Mouse (Mus musculus) forebrain, embryonic 11.5 days (tissue): Measurements from ENCODE around the gene Palm2. TPM values are rescaled to one million over a fixed set of nuclear protein-coding genes. Genes with fewer than 3 reads are reported as not detected.

Source experiments
- ATAC-seq: fragments of 200-750 bp; cut with Nextera tagmentation; replicated peaks from 2 replicates; pipeline ENCODE4 v1.8.0; 2017; ENCODE audit warnings: moderate TSS enrichment; ENCODE audit not compliant: low FRiP score
- DNase-seq: peaks from one replicate; pipeline ENCODE4 v3.0.0-alpha.2; 2017; ENCODE audit warnings: low spot score
- H3K27ac ChIP-seq: fragments of 300-500 bp; sonication (generic); 2 replicates; pipeline ENCODE4 v1.5.1; 2014; ENCODE audit warnings: low read depth, low read length
- H3K27me3 ChIP-seq: fragments of 300-500 bp; sonication (generic); 2 replicates; pipeline ENCODE4 v1.6.1; 2014; ENCODE audit warnings: mild to moderate bottlenecking, low read length, mixed read lengths; ENCODE audit not compliant: control insufficient read depth, insufficient read depth
- H3K36me3 ChIP-seq: fragments of 300-500 bp; sonication (generic); 2 replicates; pipeline ENCODE4 v1.6.1; 2014; ENCODE audit warnings: mild to moderate bottlenecking, low read length, moderate library complexity, mixed read lengths; ENCODE audit not compliant: control insufficient read depth, insufficient read depth
- H3K4me1 ChIP-seq: fragments of 300-500 bp; sonication (generic); replicated peaks from 2 replicates; pipeline ENCODE4 v1.6.1; 2014; ENCODE audit warnings: low read length, mixed read lengths; ENCODE audit not compliant: control insufficient read depth, insufficient read depth
- H3K4me2 ChIP-seq: fragments of 300-500 bp; sonication (generic); 2 replicates; pipeline ENCODE4 v1.6.1; 2014; ENCODE audit warnings: low read depth, mild to moderate bottlenecking, low read length, moderate library complexity, mixed read lengths; ENCODE audit not compliant: severe bottlenecking
- H3K4me3 ChIP-seq: fragments of 300-500 bp; sonication (generic); 2 replicates; pipeline ENCODE4 v1.5.1; 2014; ENCODE audit warnings: low read depth, low read length
- H3K9ac ChIP-seq: fragments of 300-500 bp; sonication (generic); 2 replicates; pipeline ENCODE4 v1.6.1; 2014; ENCODE audit warnings: low read length
- H3K9me3 ChIP-seq: fragments of 300-500 bp; sonication (generic); 2 replicates; pipeline ENCODE4 v1.6.1; 2016; ENCODE audit warnings: low read length, mixed read lengths; ENCODE audit not compliant: control insufficient read depth
- WGBS: fragments of 180-500 bp; shearing (Covaris S2); extraction: QIAGEN DNeasy Blood & Tissue Kit; methylation state at CpG from one replicate; pipeline ENCODE4 v1.1.7; 2014; 5-methylcytosine and 5-hydroxymethylcytosine counted together
- polyA plus RNA-seq: library from polyadenylated mRNA; unstranded; fragments of >200 nt; fragmentation: Nextera tagmentation; extraction: Ambion mirVana; gene quantifications from 2 replicates; pipeline ENCODE4 v1.2.1, GENCODE M21; 2014

The Palm2 gene
- polyA plus RNA-seq, 1 experiment from 2014 or later = 3.5 TPM

GRCm38 (mm10) chr4:57715849-57716248 lies 281.8 kb downstream of the Palm2 start:
- Histone ChIP-seq H3K4me2 (no peak overlapping the region), H3K4me3 (no peak overlapping the region), H3K4me1 (no peaks in the 10 kb centered on the region), H3K9me3 (no peaks in the 10 kb centered on the region), H3K27me3 (no peaks in the 10 kb centered on the region), H3K27ac (no peak overlapping the region), H3K36me3 (no peaks in the 10 kb centered on the region), H3K9ac (no peak overlapping the region)
- ATAC-seq (no peak), DNase-seq (no peak)

GRCm38 (mm10) chr4:57716735-57717134 lies 282.7 kb downstream of the Palm2 start:
- H3K27ac ChIP-seq = no peak overlapping the region

GRCm38 (mm10) chr4:57717354-57717753 lies 283.3 kb downstream of the Palm2 start, which contains the start of gene Akap2:
Akap2 (plus strand) TSS chr4:57717657.
- Histone ChIP-seq H3K4me2 (no peak within 1 kb of the TSS), H3K9me3 (no peaks in the 10 kb centered on the region), H3K36me3 (no peaks in the 10 kb centered on the region), H3K27ac (no peak within 1 kb of the TSS), H3K27me3 (no peaks in the 10 kb centered on the region), H3K4me1 (no peaks in the 10 kb centered on the region), H3K4me3 (no peak within 1 kb of the TSS), H3K9ac (no peak within 1 kb of the TSS)
- 90% methylated on average over 9 of the region's 9 CpGs for WGBS
- ATAC-seq (no peak), DNase-seq (no peak)

More at GRCm38 (mm10) chr4:57716735-57717134, 282.7 kb downstream of the Palm2 start:
- Histone ChIP-seq H3K4me3 (no peak overlapping the region), H3K9me3 (no peaks in the 10 kb centered on the region), H3K4me2 (no peak overlapping the region), H3K27me3 (no peaks in the 10 kb centered on the region), H3K9ac (no peak overlapping the region), H3K36me3 (no peaks in the 10 kb centered on the region), H3K4me1 (no peaks in the 10 kb centered on the region)
- ATAC-seq (no peak), DNase-seq (no peak)
- WGBS = 51% methylated on average over 4 of the region's 4 CpGs

- Histone ChIP-seq H3K9me3 (no peaks in the 10 kb centered on the region), H3K9ac (no peak overlapping the region), H3K27ac (no peak overlapping the region), H3K4me2 (no peak overlapping the region), H3K4me3 (no peak overlapping the region), H3K4me1 (no peaks in the 10 kb centered on the region), H3K36me3 (no peaks in the 10 kb centered on the region), H3K27me3 (no peaks in the 10 kb centered on the region)
- WGBS = 85% methylated on average over 1 of the region's 1 CpGs
- no peak for ATAC-seq
- DNase-seq = no peak
Observed at GRCm38 (mm10) chr4:57719370-57719769, 285.3 kb downstream of the Palm2 start.

- 30% methylated on average over 7 of the region's 7 CpGs for WGBS
- no peak for ATAC-seq
- H3K27me3 ChIP-seq = no peaks in the 10 kb centered on the region
- no peaks in the 10 kb centered on the region for H3K36me3 ChIP-seq
- H3K4me3 ChIP-seq = no peak overlapping the region
- no peak overlapping the region for H3K9ac ChIP-seq
- no peak overlapping the region for H3K27ac ChIP-seq
- no peaks in the 10 kb centered on the region for H3K9me3 ChIP-seq
- no peak for DNase-seq
- no peaks in the 10 kb centered on the region for H3K4me1 ChIP-seq
- no peak overlapping the region for H3K4me2 ChIP-seq
Observed at GRCm38 (mm10) chr4:57720869-57721361, 286.9 kb downstream of the Palm2 start.

- Histone ChIP-seq H3K4me2 (no peak overlapping the region), H3K4me1 (no peaks in the 10 kb centered on the region), H3K9ac (no peak overlapping the region), H3K27ac (no peak overlapping the region), H3K4me3 (no peak overlapping the region), H3K27me3 (no peaks in the 10 kb centered on the region), H3K9me3 (no peaks in the 10 kb centered on the region), H3K36me3 (no peaks in the 10 kb centered on the region)
- DNase-seq = no peak
- WGBS = 90% methylated on average over 4 of the region's 4 CpGs
- no peak for ATAC-seq
Observed at GRCm38 (mm10) chr4:57722296-57722695, 288.2 kb downstream of the Palm2 start.

- Histone ChIP-seq H3K27ac (no peak overlapping the region), H3K4me1 (no peaks in the 10 kb centered on the region), H3K4me2 (no peak overlapping the region), H3K4me3 (no peak overlapping the region), H3K36me3 (no peaks in the 10 kb centered on the region), H3K27me3 (no peaks in the 10 kb centered on the region), H3K9me3 (no peaks in the 10 kb centered on the region), H3K9ac (no peak overlapping the region)
- no peak for ATAC-seq
- no peak for DNase-seq
- WGBS = 54% methylated on average over 2 of the region's 2 CpGs
Observed at GRCm38 (mm10) chr4:57723659-57724058, 289.6 kb downstream of the Palm2 start.

- DNase-seq (no peak), ATAC-seq (no peak)
- Histone ChIP-seq H3K27me3 (no peaks in the 10 kb centered on the region), H3K36me3 (no peaks in the 10 kb centered on the region), H3K9ac (no peak overlapping the region), H3K4me1 (no peaks in the 10 kb centered on the region), H3K9me3 (no peaks in the 10 kb centered on the region), H3K27ac (no peak overlapping the region), H3K4me2 (no peak overlapping the region), H3K4me3 (no peak overlapping the region)
- WGBS = 90% methylated on average over 1 of the region's 1 CpGs
Observed at GRCm38 (mm10) chr4:57725569-57725968, 291.5 kb downstream of the Palm2 start.

GRCm38 (mm10) chr4:57728611-57729183 lies 294.6 kb downstream of the Palm2 start:
- no peak overlapping the region for H3K4me2 ChIP-seq
- H3K27ac ChIP-seq = no peak overlapping the region
- ATAC-seq = no peak
- no peak overlapping the region for H3K4me3 ChIP-seq
- H3K36me3 ChIP-seq = no peaks in the 10 kb centered on the region
- no peaks in the 10 kb centered on the region for H3K4me1 ChIP-seq
- no peak for DNase-seq
- H3K9me3 ChIP-seq = no peaks in the 10 kb centered on the region
- 86% methylated on average over 4 of the region's 4 CpGs for WGBS
- no peak overlapping the region for H3K9ac ChIP-seq
- H3K27me3 ChIP-seq = no peaks in the 10 kb centered on the region
